Mouse (Mus musculus) intestine, embryonic 16.5 days (tissue): Measurements from ENCODE around the gene Ptger4. TPM values are rescaled to one million over a fixed set of nuclear protein-coding genes. Genes with fewer than 3 reads are reported as not detected.

Experiments
- ATAC-seq: fragments of 200-750 bp; cut with Nextera tagmentation; 2 replicates; pipeline ENCODE4 v1.8.0; 2017; ENCODE audit warnings: moderate TSS enrichment, moderate library complexity
- H3K27ac ChIP-seq: fragments of 300-500 bp; sonication (generic); 2 replicates; pipeline ENCODE4 v1.5.1; 2014; ENCODE audit warnings: mild to moderate bottlenecking, low read length
- H3K27me3 ChIP-seq: fragments of 300-500 bp; sonication (generic); replicated peaks from 2 replicates; pipeline ENCODE4 v1.6.1; 2014; ENCODE audit warnings: low read length, control low read depth, mixed read lengths; ENCODE audit not compliant: control insufficient read depth, insufficient read depth
- H3K36me3 ChIP-seq: fragments of 300-500 bp; sonication (generic); 2 replicates; pipeline ENCODE4 v1.6.1; 2014; ENCODE audit warnings: low read length, control low read depth; ENCODE audit not compliant: control insufficient read depth, insufficient read depth
- H3K4me1 ChIP-seq: fragments of 300-500 bp; sonication (generic); 2 replicates; pipeline ENCODE4 v1.6.1; 2014; ENCODE audit warnings: low read length, control low read depth, mixed read lengths; ENCODE audit not compliant: control insufficient read depth, insufficient read depth
- H3K4me2 ChIP-seq: fragments of 300-500 bp; sonication (generic); 2 replicates; pipeline ENCODE4 v1.6.1; 2014; ENCODE audit warnings: low read depth, low read length, control low read depth
- H3K4me3 ChIP-seq: fragments of 300-500 bp; sonication (generic); 2 replicates; pipeline ENCODE4 v1.5.1; 2014; ENCODE audit warnings: mild to moderate bottlenecking, low read length
- H3K9ac ChIP-seq: fragments of 300-500 bp; sonication (generic); 2 replicates; pipeline ENCODE4 v1.6.1; 2014; ENCODE audit warnings: low read depth, low read length
- H3K9me3 ChIP-seq: fragments of 300-500 bp; sonication (generic); 2 replicates; pipeline ENCODE4 v1.6.1; 2016; ENCODE audit warnings: low read length, control low read depth; ENCODE audit not compliant: control insufficient read depth
- WGBS: fragments of 180-500 bp; shearing (Covaris S2); extraction: QIAGEN DNeasy Blood & Tissue Kit; methylation state at CpG from one replicate; pipeline ENCODE4 v1.1.7; 2014; 5-methylcytosine and 5-hydroxymethylcytosine counted together
- polyA plus RNA-seq: library from polyadenylated mRNA; unstranded; fragments of >200 nt; fragmentation: Nextera tagmentation; extraction: Ambion mirVana; gene quantifications from 2 replicates; pipeline ENCODE4 v1.2.1, GENCODE M21; 2015

The Ptger4 gene
- polyA plus RNA-seq, 1 experiment from 2014 or later = 6.0 TPM

- Histone ChIP-seq H3K9me3 (no peaks in the 10 kb centered on the region), H3K36me3 (peaks cover 2% of the 10 kb centered on the region; the same call in 1 of the 2 replicates), H3K4me3 (no peak overlapping the region), H3K27ac (no peak overlapping the region), H3K27me3 (no peaks in the 10 kb centered on the region), H3K4me1 (peaks cover 8% of the 10 kb centered on the region), H3K9ac (no peak overlapping the region), H3K4me2 (no peak overlapping the region)
- WGBS = 78% methylated on average over 1 of the region's 1 CpGs
- ATAC-seq = no peak
Observed at GRCm38 (mm10) chr15:5188029-5188428, 56.0 kb downstream of the Ptger4 start.

- WGBS = 59% methylated on average over 4 of the region's 4 CpGs
- H3K4me1 ChIP-seq = peaks cover 8% of the 10 kb centered on the region
- no peak overlapping the region for H3K4me3 ChIP-seq
- H3K9ac ChIP-seq = no peak overlapping the region
- H3K36me3 ChIP-seq = peaks cover 2% of the 10 kb centered on the region; the same call in 1 of the 2 replicates
- no peak for ATAC-seq
- no peaks in the 10 kb centered on the region for H3K9me3 ChIP-seq
- H3K27me3 ChIP-seq = no peaks in the 10 kb centered on the region
- H3K4me2 ChIP-seq = no peak overlapping the region
- no peak overlapping the region for H3K27ac ChIP-seq
Observed at GRCm38 (mm10) chr15:5187116-5187515, 56.9 kb downstream of the Ptger4 start.

DNA sequence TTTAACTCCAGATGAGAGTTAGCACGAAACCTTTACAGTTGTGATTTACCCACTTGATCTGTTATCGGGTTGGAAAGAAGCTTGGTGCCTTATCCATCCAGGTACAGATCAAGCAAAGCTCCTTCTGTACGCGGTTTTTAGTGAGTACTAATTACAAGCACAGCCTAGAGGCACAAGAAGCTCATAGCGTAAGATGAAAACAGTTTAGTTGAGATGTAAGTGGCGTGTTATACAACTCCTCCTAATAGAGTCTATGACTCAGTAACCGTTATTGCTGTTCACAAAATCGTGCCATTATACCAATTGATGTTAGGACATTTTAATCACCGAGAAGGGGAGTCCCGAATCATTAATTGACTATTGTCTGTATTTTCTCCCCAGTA is 57.7 kb downstream of the Ptger4 start:
- WGBS = 30% methylated on average over 10 of the region's 10 CpGs
- H3K9ac ChIP-seq = peak overlapping the region; percentile 88
- peak overlapping the region; percentile 93; the same call in 1 of the 2 replicates for H3K27ac ChIP-seq
- peaks cover 8% of the 10 kb centered on the region for H3K4me1 ChIP-seq
- no peaks in the 10 kb centered on the region for H3K36me3 ChIP-seq
- H3K27me3 ChIP-seq = no peaks in the 10 kb centered on the region
- peak overlapping the region; percentile 80 for H3K4me2 ChIP-seq
- H3K9me3 ChIP-seq = no peaks in the 10 kb centered on the region
- H3K4me3 ChIP-seq = peak overlapping the region; percentile 97
- ATAC-seq = no peak

DNA sequence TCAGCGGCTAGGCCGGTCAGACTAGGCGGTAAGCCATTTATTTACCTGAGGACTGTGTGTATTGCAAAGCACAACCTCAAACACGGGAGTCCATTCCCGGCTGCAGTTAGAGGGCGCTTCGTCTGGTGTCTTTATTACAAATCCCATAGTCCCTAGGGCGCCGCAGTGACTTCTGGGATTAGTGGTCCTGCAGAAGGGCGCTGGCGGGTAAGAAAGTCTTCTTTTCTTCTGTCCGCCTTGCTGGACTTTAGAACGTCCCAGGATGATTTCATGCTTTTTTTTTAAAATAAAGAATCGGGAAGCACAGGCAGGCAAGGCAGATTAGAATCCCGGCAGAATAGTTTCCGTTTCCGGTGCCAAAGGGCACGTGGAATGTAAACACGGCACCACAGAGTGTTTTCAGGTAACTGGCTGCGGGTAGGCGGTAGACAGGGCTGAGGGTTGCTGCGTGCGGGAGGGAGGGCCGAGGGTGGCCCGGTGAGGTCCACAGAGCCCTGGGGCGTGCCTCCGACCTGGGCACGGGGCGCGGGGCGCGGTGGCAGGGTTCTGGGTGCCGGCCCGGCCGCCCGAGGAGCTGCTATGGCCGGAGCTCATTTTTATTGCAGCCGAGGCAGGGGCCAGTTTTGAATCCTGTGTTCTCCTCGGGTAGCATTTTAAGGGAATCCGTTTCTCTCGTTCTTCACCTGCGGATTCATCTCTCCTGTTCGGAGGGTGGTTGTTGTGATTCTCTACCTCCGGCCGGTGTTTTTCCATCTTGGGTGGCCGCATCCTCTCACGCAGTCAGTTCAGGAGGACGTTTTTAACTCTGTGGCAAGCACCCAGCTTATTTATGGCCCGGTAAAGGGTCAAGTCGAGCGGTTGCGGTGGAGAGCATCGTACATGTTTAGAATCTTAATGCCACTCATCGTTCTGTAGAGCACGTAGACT is 58.4 kb downstream of the Ptger4 start, which contains the start of gene Ttc33:
Ttc33 (plus strand) TSS at position 160 of the 927 bp plus-strand sequence.
- no peaks in the 10 kb centered on the region for H3K9me3 ChIP-seq
- peak within 1 kb of the TSS; percentile 80 for H3K4me2 ChIP-seq
- ATAC-seq = peak; percentile 90
- under 1% methylated on average over 55 of the region's 55 CpGs for WGBS
- no peaks in the 10 kb centered on the region for H3K36me3 ChIP-seq
- H3K9ac ChIP-seq = peak within 1 kb of the TSS; percentile 88
- peak within 1 kb of the TSS; percentile 97 for H3K4me3 ChIP-seq
- H3K4me1 ChIP-seq = peaks cover 8% of the 10 kb centered on the region
- peak within 1 kb of the TSS; percentile 93 for H3K27ac ChIP-seq
- no peaks in the 10 kb centered on the region for H3K27me3 ChIP-seq

DNA sequence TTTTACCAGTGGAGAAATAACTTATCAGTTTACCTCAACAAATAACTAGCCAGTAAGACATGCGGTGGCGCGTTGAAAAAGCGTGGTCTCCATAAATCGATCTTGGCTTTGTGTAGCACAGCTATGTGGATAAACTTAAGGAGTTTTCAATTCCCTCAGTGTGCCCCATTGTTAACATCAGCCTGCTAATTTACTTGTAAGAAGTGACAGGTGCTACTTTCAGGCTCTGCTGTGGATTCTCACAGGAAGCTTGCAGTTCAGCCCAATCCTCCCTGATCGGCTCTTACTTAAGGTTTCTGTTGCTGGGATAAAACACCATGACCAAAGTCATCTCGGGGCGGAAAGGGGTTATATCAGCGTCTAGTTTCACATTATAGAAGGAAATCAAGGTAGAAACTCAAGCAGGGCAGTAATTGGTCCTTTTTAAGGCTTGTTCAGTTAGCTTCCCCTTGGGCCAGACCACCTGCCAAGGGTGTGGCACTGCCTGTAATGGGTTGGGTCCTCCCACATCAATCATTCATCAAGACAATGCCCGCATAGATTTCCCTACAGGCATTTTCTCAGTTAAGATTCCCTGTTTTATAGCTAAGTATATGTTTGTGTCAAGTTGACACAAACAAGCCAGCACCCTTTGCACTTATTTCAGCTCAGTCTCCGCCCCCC is 59.2 kb downstream of the Ptger4 start:
- Histone ChIP-seq H3K27me3 (no peaks in the 10 kb centered on the region), H3K36me3 (no peaks in the 10 kb centered on the region), H3K4me3 (peak overlapping the region; percentile 97), H3K9me3 (no peaks in the 10 kb centered on the region), H3K4me1 (peaks cover 8% of the 10 kb centered on the region), H3K27ac (peak overlapping the region; percentile 93), H3K4me2 (peak overlapping the region; percentile 80), H3K9ac (peak overlapping the region; percentile 88)
- 33% methylated on average over 11 of the region's 11 CpGs for WGBS
- peak; percentile 76 for ATAC-seq

DNA sequence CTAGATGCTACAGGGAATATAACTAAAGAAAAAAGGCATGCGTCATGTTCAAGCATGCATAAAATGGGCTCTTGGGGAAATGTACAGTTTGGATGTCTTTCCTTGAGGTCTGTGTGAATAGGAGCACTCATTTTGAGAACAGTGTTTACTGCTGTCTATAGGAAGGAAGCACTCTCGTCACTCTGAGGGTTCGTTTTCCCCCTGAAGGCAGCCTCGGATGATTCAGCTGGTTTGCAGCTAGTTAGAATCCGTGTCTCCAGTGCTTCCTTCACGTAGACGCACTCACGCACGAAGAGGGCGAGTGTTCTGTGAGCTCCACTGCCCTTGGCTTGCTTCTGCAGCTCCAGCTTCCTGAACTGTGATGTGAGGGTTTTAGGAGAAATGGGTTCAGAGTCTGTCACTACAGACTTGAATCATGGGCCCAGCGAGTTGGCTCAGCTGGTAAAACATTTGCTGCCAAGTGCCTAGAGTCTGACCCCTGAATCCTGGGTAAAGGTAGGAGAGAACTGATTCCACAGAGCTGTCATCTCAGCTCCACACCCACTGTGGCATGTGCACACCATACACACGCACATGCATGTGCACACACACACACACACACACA is 70.7 kb downstream of the Ptger4 start:
- Histone ChIP-seq H3K9me3 (no peaks in the 10 kb centered on the region), H3K4me2 (no peak overlapping the region), H3K36me3 (peaks cover 15% of the 10 kb centered on the region), H3K9ac (no peak overlapping the region), H3K27ac (no peak overlapping the region), H3K4me1 (no peaks in the 10 kb centered on the region), H3K27me3 (no peaks in the 10 kb centered on the region), H3K4me3 (no peak overlapping the region)
- no peak for ATAC-seq
- 90% methylated on average over 12 of the region's 12 CpGs for WGBS

DNA sequence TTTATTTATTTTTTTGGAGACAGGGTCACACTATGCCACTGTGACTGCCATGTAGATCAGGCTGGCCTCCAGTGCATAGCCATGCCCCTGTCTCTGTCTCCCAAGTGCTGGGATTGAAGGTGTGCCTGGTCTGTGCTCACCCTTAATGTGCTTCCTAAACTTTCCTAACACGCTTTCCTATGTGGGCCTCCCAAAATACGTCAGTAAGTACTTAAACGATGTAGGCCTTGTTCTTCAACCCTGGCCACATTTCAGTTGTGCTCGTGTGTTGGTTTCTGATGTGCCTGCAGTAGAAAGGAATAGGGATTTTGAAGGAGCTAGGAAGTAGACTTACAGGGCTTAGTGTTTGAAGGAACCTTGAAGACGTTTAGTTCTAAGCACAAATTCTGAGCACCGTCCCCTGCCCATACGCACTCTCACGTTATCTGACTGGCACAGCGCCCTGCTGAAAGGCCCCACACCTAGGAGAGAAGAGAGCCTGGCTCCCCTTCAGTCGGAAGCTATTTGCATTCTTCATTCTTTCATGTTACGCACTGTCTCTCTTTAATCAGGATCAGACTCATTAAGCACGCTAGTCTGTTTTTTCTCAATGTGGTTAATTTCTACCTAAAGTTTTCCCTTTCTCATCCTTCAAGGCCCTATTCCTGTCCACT is 78.7 kb downstream of the Ptger4 start:
- Histone ChIP-seq H3K27me3 (no peaks in the 10 kb centered on the region), H3K9me3 (no peaks in the 10 kb centered on the region), H3K27ac (no peak overlapping the region), H3K4me1 (no peaks in the 10 kb centered on the region), H3K4me3 (no peak overlapping the region), H3K9ac (no peak overlapping the region), H3K36me3 (peaks cover 10% of the 10 kb centered on the region; the same call in 1 of the 2 replicates), H3K4me2 (no peak overlapping the region)
- WGBS = 88% methylated on average over 12 of the region's 12 CpGs
- no peak for ATAC-seq

DNA sequence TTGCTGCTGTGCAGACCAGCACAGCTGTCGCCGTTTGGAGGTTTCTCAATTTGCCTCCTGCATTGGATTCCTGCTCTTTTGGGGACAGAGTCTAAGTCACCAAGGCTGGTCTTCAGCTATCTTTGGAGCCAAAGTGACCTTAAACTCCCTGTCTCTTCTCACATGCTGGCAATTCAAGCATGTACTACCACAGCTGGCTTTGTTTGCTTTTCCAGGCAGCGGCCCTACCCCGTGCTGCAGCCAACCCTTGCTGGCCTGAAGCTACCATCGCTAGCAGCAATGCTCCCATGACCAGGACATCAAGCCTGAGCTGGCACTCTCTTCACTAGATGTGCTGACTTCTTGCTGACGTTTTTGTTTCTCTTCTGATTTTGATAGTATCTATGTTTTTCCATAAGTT is 85.2 kb downstream of the Ptger4 start:
- ATAC-seq = peak; percentile 63

DNA sequence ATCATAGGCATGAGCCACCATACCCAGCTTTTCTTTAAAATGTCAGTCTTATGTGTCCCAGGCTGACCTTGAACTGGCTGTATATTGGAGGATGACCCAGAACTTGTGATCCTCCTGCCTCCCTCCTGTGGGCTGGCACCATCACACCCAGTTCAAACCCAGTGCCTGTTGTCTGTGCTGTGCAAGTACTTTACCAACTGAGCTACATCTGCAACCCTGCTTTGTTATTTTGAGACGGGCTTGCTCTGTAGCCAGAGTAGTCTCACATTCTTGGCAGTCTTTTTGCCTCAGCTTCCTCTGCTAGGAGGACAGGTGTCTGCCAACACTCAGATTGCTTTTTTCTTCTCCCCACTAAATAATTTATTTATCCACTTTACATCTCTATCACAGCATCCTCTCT is 86.6 kb downstream of the Ptger4 start:
- no peaks in the 10 kb centered on the region for H3K27me3 ChIP-seq
- H3K4me1 ChIP-seq = peaks cover 21% of the 10 kb centered on the region
- WGBS = 76% methylated on average over 1 of the region's 1 CpGs
- H3K9me3 ChIP-seq = no peaks in the 10 kb centered on the region
- no peak overlapping the region for H3K4me3 ChIP-seq
- no peaks in the 10 kb centered on the region for H3K36me3 ChIP-seq
- no peak overlapping the region for H3K9ac ChIP-seq
- no peak overlapping the region for H3K4me2 ChIP-seq
- H3K27ac ChIP-seq = no peak overlapping the region
- ATAC-seq = no peak

More for the DNA sequence above, 85.2 kb downstream of the Ptger4 start:
- no peaks in the 10 kb centered on the region for H3K27me3 ChIP-seq
- no peak overlapping the region for H3K4me2 ChIP-seq
- peaks cover 21% of the 10 kb centered on the region for H3K4me1 ChIP-seq
- 56% methylated on average over 6 of the region's 6 CpGs for WGBS
- no peak overlapping the region for H3K4me3 ChIP-seq
- H3K36me3 ChIP-seq = peaks cover 2% of the 10 kb centered on the region; the same call in 1 of the 2 replicates
- no peak overlapping the region for H3K9ac ChIP-seq
- H3K9me3 ChIP-seq = no peaks in the 10 kb centered on the region
- no peak overlapping the region for H3K27ac ChIP-seq
